Mouse (Mus musculus) ES-Bruce4 (cell line): ENCODE data around the gene Ttc13. TPM values are rescaled to one million over a fixed set of nuclear protein-coding genes. Genes with fewer than 3 reads are reported as not detected.

Source experiments
- H3K27ac ChIP-seq: 2 replicates; pipeline ENCODE4 v1.5.1; 2012; ENCODE audit warnings: low read length, inconsistent platforms; ENCODE audit not compliant: insufficient read depth
- H3K27me3 ChIP-seq: 2 replicates; pipeline ENCODE4 v1.6.1; 2012; ENCODE audit warnings: mild to moderate bottlenecking, low read length, inconsistent platforms; ENCODE audit not compliant: control insufficient read depth, poor library complexity, insufficient read depth, severe bottlenecking
- H3K36me3 ChIP-seq: 2 replicates; pipeline ENCODE4 v1.6.1; 2012; ENCODE audit warnings: inconsistent platforms, mild to moderate bottlenecking, low read length, moderate library complexity; ENCODE audit not compliant: control insufficient read depth, poor library complexity, insufficient read depth, severe bottlenecking
- H3K4me1 ChIP-seq: one replicate; pipeline ENCODE4 v1.8.1; 2011; ENCODE audit warnings: low read length; ENCODE audit not compliant: control insufficient read depth, insufficient read depth
- H3K4me3 ChIP-seq: 2 replicates; pipeline ENCODE4 v1.5.1; 2011; ENCODE audit warnings: low read depth, mild to moderate bottlenecking, low read length
- H3K9ac ChIP-seq: 2 replicates; pipeline ENCODE4 v1.6.1; 2012; ENCODE audit warnings: low read depth, mild to moderate bottlenecking, inconsistent platforms; ENCODE audit not compliant: poor library complexity, severe bottlenecking
- H3K9me3 ChIP-seq: replicated peaks from 2 replicates; pipeline ENCODE4 v1.6.1; 2012; ENCODE audit warnings: mild to moderate bottlenecking, low read length, inconsistent platforms; ENCODE audit not compliant: control insufficient read depth, poor library complexity, insufficient read depth, severe bottlenecking
- CTCF ChIP-seq: IDR thresholded peaks from one replicate; pipeline ENCODE4 v1.8.1; 2011; ENCODE audit warnings: low read depth, low read length
- EP300 ChIP-seq: IDR thresholded peaks from 2 replicates; pipeline ENCODE4 v1.6.1; 2011; ENCODE audit warnings: low read depth, low read length; ENCODE audit not compliant: insufficient read depth
- POLR2A ChIP-seq: IDR thresholded peaks from one replicate; pipeline ENCODE4 v1.8.1; 2011; ENCODE audit warnings: low read length; ENCODE audit not compliant: insufficient read depth
- polyA plus RNA-seq: library from polyadenylated mRNA; stranded (reverse); fragments of >200 nt; gene quantifications from 2 replicates; pipeline ENCODE4 v1.2.4, GENCODE M21; 2011; ENCODE audit warnings: low read depth; ENCODE audit not compliant: missing spikeins, insufficient read depth, insufficient read length

Gene Ttc13
- polyA plus RNA-seq, 1 experiment: 57.1 TPM

- no peak overlapping the region for H3K27ac ChIP-seq
- H3K27me3 ChIP-seq: peaks cover 3% of the 10 kb centered on the region; the same call in 1 of the 2 replicates
- H3K9me3 ChIP-seq: no peaks in the 10 kb centered on the region
- no peaks in the 10 kb centered on the region for H3K4me1 ChIP-seq
- no peak for TF ChIP-seq CTCF
- no peak overlapping the region for H3K9ac ChIP-seq
- H3K36me3 ChIP-seq: no peaks in the 10 kb centered on the region
- no peak overlapping the region for H3K4me3 ChIP-seq
These were observed 33.0 kb upstream of the Ttc13 start for GRCm38 (mm10) chr8:124754792-124755190.

- TF ChIP-seq EP300: no peak
- H3K9me3 ChIP-seq: no peaks in the 10 kb centered on the region
- no peaks in the 10 kb centered on the region for H3K36me3 ChIP-seq
- H3K9ac ChIP-seq: no peak overlapping the region
- H3K4me1 ChIP-seq: no peaks in the 10 kb centered on the region
- no peak overlapping the region for H3K4me3 ChIP-seq
- H3K27me3 ChIP-seq: peaks cover 6% of the 10 kb centered on the region
- H3K27ac ChIP-seq: no peak overlapping the region
These were observed 32.5 kb upstream of the Ttc13 start for GRCm38 (mm10) chr8:124754101-124754791.

GRCm38 (mm10) chr8:124752325-124752862 is 30.6 kb upstream of the Ttc13 start:
- TF ChIP-seq EP300: no peak
- TF ChIP-seq POLR2A: no peak
- TF ChIP-seq CTCF: no peak
- peak overlapping the region; percentile 50 for H3K4me3 ChIP-seq
- H3K27ac ChIP-seq: no peak overlapping the region
- H3K36me3 ChIP-seq: no peaks in the 10 kb centered on the region
- H3K9ac ChIP-seq: no peak overlapping the region
- no peaks in the 10 kb centered on the region for H3K4me1 ChIP-seq
- H3K9me3 ChIP-seq: no peaks in the 10 kb centered on the region
- H3K27me3 ChIP-seq: peaks cover 6% of the 10 kb centered on the region

GRCm38 (mm10) chr8:124751709-124752173 is 30.0 kb upstream of the Ttc13 start, which contains the start of gene Fam89a:
TSS of gene Fam89a (minus strand) at chr8:124751832.
- no peaks in the 10 kb centered on the region for H3K9me3 ChIP-seq
- H3K36me3 ChIP-seq: no peaks in the 10 kb centered on the region
- H3K4me1 ChIP-seq: no peaks in the 10 kb centered on the region
- TF ChIP-seq POLR2A: no peak
- no peak for TF ChIP-seq CTCF
- peak within 1 kb of the TSS; percentile 80 for H3K9ac ChIP-seq
- no peak within 1 kb of the TSS for H3K27ac ChIP-seq
- H3K27me3 ChIP-seq: peaks cover 6% of the 10 kb centered on the region
- H3K4me3 ChIP-seq: peak within 1 kb of the TSS; percentile 68

- H3K36me3 ChIP-seq: no peaks in the 10 kb centered on the region
- no peak overlapping the region for H3K27ac ChIP-seq
- TF ChIP-seq POLR2A (no peak), CTCF (no peak), EP300 (no peak)
- no peaks in the 10 kb centered on the region for H3K9me3 ChIP-seq
- no peaks in the 10 kb centered on the region for H3K4me1 ChIP-seq
- peak overlapping the region; percentile 68 for H3K4me3 ChIP-seq
- peak overlapping the region; percentile 80 for H3K9ac ChIP-seq
- peaks cover 6% of the 10 kb centered on the region for H3K27me3 ChIP-seq
These were observed 29.4 kb upstream of the Ttc13 start for GRCm38 (mm10) chr8:124751191-124751590.

GRCm38 (mm10) chr8:124746661-124747060 is 24.9 kb upstream of the Ttc13 start:
- Histone ChIP-seq H3K9ac (no peak overlapping the region), H3K27me3 (peaks cover 3% of the 10 kb centered on the region), H3K4me3 (no peak overlapping the region), H3K27ac (no peak overlapping the region), H3K36me3 (no peaks in the 10 kb centered on the region), H3K4me1 (no peaks in the 10 kb centered on the region), H3K9me3 (no peaks in the 10 kb centered on the region)
- TF ChIP-seq CTCF (no peak), POLR2A (no peak), EP300 (no peak)
